Mouse (Mus musculus) liver, adult 10 weeks (tissue): ENCODE data around the gene Txnip. TPM values are rescaled to one million over a fixed set of nuclear protein-coding genes. Genes with fewer than 3 reads are reported as not detected.

Experiments used
- polyA plus RNA-seq: library from polyadenylated mRNA; stranded (reverse); fragments of 350-450 nt; fragmentation: Illumina TruSeq; extraction: RNeasy Lipid Tissue Mini Kit (QIAGEN cat#74804); gene quantifications from one replicate; pipeline ENCODE4 v1.2.3, GENCODE M21; 2014; ENCODE audit warnings: low read depth, low replicate concordance

Gene Txnip
- 30.9 TPM for polyA plus RNA-seq

DNA sequence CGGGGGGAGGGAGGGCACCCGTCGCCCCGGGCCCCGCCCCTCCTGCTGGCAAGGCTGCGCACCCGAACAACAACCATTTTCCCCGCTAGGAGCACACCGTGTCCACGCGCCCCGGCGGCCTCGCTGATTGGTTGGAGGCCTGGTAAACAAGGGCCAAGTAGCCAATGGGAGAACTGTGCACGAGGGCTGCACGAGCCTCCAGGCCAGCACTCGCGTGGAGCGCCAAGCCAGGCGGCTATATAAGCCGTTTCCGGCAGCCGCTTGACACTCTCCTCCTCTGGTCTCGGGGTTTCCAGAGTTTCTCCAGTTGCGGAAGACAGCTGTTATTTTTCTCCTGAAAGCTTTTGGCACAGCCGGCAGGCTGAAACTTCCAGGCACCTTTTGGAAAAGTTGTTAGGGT is at the start of gene Txnip:
Gene Txnip, plus strand, starts transcription at position 264 of the 400 bp plus-strand sequence.

DNA sequence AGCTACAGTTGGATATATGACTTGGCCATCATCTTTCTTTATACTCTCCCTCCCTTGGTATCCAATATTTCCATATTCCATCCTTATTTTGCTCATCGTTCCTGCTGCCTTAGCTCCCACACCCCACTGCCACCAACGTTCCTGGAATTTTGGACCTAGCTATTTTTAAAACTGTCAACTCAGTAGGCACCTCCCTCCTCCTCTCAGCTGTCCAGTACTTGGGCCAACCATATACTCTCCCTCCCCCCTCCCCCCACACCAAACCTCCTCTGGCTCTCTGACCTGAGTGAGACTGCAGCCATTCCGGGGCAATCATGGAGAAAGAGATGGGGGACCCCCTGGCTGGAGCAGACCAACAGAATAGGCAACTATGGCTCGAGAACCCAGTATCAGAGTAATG is 32.8 kb upstream of the Txnip start, which contains the start of gene Hfe2:
Gene Hfe2, plus strand, starts transcription at position 259 of the 400 bp plus-strand sequence.

DNA sequence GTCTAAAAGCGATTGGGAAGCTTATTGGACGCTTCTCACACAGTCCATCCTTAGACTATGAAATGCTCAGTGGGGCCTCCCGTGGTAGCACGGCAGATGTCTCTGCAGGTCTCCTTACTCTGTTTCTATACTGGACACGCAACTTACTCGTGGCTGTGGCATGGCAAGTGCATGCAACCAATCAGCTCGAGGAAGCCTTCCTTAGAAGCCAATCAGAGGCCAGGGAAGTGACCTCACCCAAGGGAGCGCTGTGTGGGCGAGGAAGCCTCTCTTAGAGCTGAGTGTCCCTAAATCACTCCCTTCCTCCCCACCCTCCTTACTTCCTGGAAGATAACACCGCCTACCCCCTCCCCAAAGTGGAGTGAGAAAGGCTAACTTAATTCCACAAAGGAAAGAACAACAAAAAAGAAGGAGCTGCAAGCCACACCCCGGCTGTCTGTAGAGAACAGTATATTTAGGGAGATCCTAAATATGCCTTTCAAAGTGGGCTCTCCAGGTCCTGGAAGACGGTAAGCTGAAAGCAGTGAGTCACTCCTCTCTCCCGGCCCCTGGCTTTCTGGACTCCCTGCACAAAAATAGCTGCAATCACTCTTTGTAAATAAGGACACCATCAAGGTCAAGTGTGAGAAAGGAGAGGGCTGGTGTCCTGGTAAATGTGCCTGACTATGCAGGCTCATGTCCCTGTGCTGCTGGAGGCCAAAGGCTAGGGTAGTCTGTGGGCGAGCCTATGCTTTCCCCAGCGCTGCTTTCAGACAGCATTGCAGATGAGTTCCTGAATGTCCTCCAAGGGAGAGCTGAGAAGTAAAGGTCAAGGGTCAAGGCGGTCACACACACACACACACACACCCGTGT is 19.2 kb downstream of the Txnip start, which contains the start of gene Gm16253:
Gene Gm16253, plus strand, starts transcription at position 295 of the 852 bp plus-strand sequence.

DNA sequence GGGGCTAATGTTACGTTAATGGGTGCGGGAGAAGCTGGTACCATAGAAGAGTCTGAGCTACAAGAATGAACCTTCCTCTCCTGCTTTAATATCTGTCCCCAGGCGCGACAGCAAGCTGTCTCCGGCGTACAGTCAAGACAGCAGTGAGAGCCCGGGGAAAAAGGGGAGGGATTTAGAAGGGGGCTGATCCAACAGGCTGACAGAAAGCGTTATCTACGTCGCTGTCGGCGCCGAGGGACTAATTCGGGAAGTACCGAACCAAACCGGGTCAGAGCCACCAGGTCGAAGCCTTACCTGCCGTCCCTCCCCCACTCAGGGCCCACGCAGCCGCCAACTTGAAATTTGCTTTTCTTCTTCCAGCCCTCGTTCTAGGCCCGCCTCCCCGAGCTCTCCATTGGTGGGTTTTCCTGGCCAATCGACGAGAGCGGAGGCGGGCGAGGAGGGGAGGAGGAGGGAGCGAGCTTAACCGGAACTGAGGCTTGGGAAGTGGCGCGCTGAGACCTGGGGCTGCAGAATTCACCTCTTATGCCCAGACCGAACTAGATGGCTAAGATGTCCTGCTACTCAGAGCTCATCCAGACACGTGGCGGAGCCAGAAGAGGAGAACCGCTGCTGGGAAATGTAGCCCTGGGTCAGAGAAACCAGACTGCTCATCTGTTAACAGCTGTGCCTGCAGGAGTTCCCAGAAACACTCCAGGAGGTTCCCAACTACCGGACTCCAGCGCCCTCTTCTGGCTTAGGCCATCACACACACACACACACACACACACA is 36.2 kb downstream of the Txnip start, which contains the start of gene Polr3gl:
Gene Polr3gl, minus strand, starts transcription at position 392 of the 771 bp plus-strand sequence.

DNA sequence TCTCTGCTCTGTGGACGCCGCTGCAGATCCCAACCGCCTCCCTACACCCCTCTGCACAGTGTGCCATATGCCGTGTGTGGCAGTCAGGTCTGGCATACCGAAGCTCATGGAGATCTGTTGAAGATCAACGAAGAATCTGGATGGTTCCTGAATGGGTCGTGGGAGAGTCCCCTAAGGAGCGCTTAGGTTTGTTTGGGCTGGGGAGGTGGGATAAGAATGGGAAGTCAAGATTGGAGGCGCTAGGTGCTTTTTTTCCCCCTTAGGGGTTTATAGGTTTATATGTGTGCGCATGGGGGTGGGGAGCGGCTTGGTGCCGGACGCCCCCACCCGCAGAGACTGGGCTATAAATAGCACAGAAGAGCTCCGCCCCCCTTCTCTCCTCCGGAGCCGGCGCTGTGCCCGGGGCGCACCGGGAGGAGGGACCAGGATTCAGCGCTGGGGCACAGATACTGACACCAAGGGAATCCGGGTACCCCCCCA is 38.5 kb downstream of the Txnip start, which contains the start of gene Ankrd34a:
Gene Ankrd34a, plus strand, starts transcription at position 409 of the 480 bp plus-strand sequence.

DNA sequence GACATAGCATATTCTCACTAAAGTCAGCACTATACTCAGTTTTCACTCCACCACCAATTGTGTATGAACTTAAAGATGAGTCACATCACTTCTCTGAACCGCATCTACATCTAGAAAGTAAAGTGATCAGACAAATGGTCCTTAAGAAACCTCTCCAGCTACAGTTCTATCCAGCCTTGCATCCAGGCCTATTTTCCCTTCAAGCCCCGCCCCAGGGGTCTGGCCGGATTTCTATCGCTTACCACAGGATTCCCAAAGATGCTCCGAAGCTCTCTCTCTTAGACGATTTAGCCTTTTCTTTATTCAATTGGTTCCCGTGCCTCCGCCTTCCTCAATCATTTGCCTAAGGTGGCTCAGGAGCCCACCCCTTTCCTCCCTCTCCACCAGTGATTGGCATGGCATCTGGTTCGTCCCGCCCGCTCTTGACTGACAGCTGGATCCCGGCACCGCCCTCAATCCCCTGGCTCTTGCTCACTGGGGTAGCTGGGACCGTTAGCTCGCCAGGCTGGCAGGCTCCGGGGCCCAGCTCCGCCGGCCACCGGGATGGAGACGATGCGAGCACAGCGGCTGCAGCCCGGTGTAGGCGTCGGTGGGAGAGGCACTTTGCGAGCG is 43.0 kb downstream of the Txnip start, which contains the start of gene Lix1l:
Gene Lix1l, plus strand, starts transcription at position 511 of the 612 bp plus-strand sequence.

Other genes with a start within 250 kb of the Txnip start
- gene BC107364, start 105.7 kb upstream of the Txnip start, polyA plus RNA-seq = not detected
- 65.1 TPM for gene Hfe2, start 32.8 kb upstream of the Txnip start, polyA plus RNA-seq
- not detected for gene Gm16253, start 19.0 kb downstream of the Txnip start, polyA plus RNA-seq
- 22.8 TPM for gene Polr3gl, start 36.2 kb downstream of the Txnip start, polyA plus RNA-seq
- gene Ankrd34a, start 38.7 kb downstream of the Txnip start, polyA plus RNA-seq = not detected
- 3.8 TPM for gene Lix1l, start 43.2 kb downstream of the Txnip start, polyA plus RNA-seq
- 21.6 TPM for gene Rbm8a, start 72.0 kb downstream of the Txnip start, polyA plus RNA-seq
- gene Pex11b, start 77.4 kb downstream of the Txnip start, polyA plus RNA-seq = 14.7 TPM
- not detected for gene Gm42957, start 77.5 kb downstream of the Txnip start, polyA plus RNA-seq
- 0.26 TPM for gene Itga10, start 87.6 kb downstream of the Txnip start, polyA plus RNA-seq
- not detected for gene Ankrd35, start 112.2 kb downstream of the Txnip start, polyA plus RNA-seq
- gene Pias3, start 138.4 kb downstream of the Txnip start, polyA plus RNA-seq = 2.7 TPM
- gene Nudt17, start 150.6 kb downstream of the Txnip start, polyA plus RNA-seq = not detected
- gene Polr3c, start 169.7 kb downstream of the Txnip start, polyA plus RNA-seq = 11.7 TPM
- 65.2 TPM for gene Rnf115, start 169.7 kb downstream of the Txnip start, polyA plus RNA-seq